Mouse (Mus musculus) heart, adult 18-20 months (tissue): ENCODE data around the gene Cacna1g. TPM values are rescaled to one million over a fixed set of nuclear protein-coding genes. Genes with fewer than 3 reads are reported as not detected.

Experiments
- DNase-seq, 2 experiments: peaks; one replicate each; pipeline ENCODE4 v3.0.0; 2021 to 2022; ENCODE audit warnings: mixed read lengths in 1 of 2
- total RNA-seq, 2 experiments: library from RNA; stranded (reverse); gene quantifications; 2 replicates each; pipeline ENCODE4 v1.2.3; 2021

Cacna1g gene
- total RNA-seq, 2 experiments from 2014 or later, result 8.7 to 10.1 TPM

GRCm38 (mm10) chr11:94359168-94359567 lies 114.8 kb downstream of the Cacna1g start:
- no peak for DNase-seq

Other genes with a start within 250 kb of the Cacna1g start
- gene Wfikkn2, start 228.2 kb downstream of the Cacna1g start, total RNA-seq, result 1 to 10 TPM; 5.8 to 6.6 TPM
- under 1 TPM in 1 of 2 experiments, not detected in 1; 0.77 TPM for gene Gm21885, start 192.3 kb downstream of the Cacna1g start, total RNA-seq
- 10 to 100 TPM; 31.4 to 34.7 TPM for gene Luc7l3, start 152.2 kb downstream of the Cacna1g start, total RNA-seq
- 100 to 1,000 TPM; 274 to 280 TPM for gene Ankrd40, start 146.2 kb downstream of the Cacna1g start, total RNA-seq
- 1 to 10 TPM; 1.7 to 1.8 TPM for gene Abcc3, start 81.2 kb downstream of the Cacna1g start, total RNA-seq
- under 1 TPM; 0.17 to 0.54 TPM for gene Spata20, start 12.0 kb upstream of the Cacna1g start, total RNA-seq
- gene Epn3, start 25.8 kb upstream of the Cacna1g start, total RNA-seq, result 10 to 100 TPM; 19.3 to 21.1 TPM
- gene Mycbpap, start 47.5 kb upstream of the Cacna1g start, total RNA-seq, result 1 to 10 TPM in 1 of 2 experiments, under 1 TPM in 1; 0.67 to 1.5 TPM
- gene Rsad1, start 75.1 kb upstream of the Cacna1g start, total RNA-seq, result 10 to 100 TPM in 1 of 2 experiments, 1 to 10 TPM in 1; 8.5 to 10.3 TPM
- 1 to 10 TPM; 1.4 to 3.2 TPM for gene Chad, start 90.8 kb upstream of the Cacna1g start, total RNA-seq
- 10 to 100 TPM; 30.4 to 33.5 TPM for gene Acsf2, start 127.7 kb upstream of the Cacna1g start, total RNA-seq
- gene Lrrc59, start 155.6 kb upstream of the Cacna1g start, total RNA-seq, result 10 to 100 TPM; 32.0 to 32.6 TPM
- gene Mrpl27, start 179.6 kb upstream of the Cacna1g start, total RNA-seq, result 10 to 100 TPM; 60.9 to 62.7 TPM
- gene Eme1, start 179.8 kb upstream of the Cacna1g start, total RNA-seq, result under 1 TPM; 0.10 to 0.23 TPM
- gene Xylt2, start 203.3 kb upstream of the Cacna1g start, total RNA-seq, result 1 to 10 TPM; 6.1 to 6.9 TPM
- gene Gm11541, start 230.3 kb upstream of the Cacna1g start, total RNA-seq, result not detected